31 mouse cellular contexts compared by ENCODE assay signal in genomic region chr19:8621098-8621497, GRCm38 (mm10). TPM values are rescaled to one million over a fixed set of nuclear protein-coding genes. Genes with fewer than 3 reads are reported as not detected.
DNase-seq lines count a peak whose midpoint lies in the region; ATAC-seq and TF ChIP-seq lines count a peak whose summit lies in the region.
"Had no signal": no experiment of that assay in that cellular context is flagged by ENCODE, and none has a peak within 500 bp of the region (broad histone marks: within the 10 kb centered on the region; RNA-seq: fewer than 3 reads in every experiment).

No protein-coding gene starts in this region.

- no peaks in the 10 kb centered on the region for H3K27me3 ChIP-seq in intestine, postnatal 0 days (replicated peaks; ENCODE audit: control insufficient read depth, insufficient read depth, low read length)
- no peaks in the 10 kb centered on the region for H3K27me3 ChIP-seq in intestine, embryonic 15.5 days (replicated peaks)
- H3K27me3 ChIP-seq in liver, postnatal 0 days (ENCODE audit: insufficient read depth, low read length), result no peaks in the 10 kb centered on the region
- H3K27me3 ChIP-seq: embryonic facial prominence, embryonic 13.5 days; hindbrain, embryonic 12.5 days; limb, embryonic 15.5 days; stomach, embryonic 15.5 days had no signal

- H3K9me3 ChIP-seq in intestine, postnatal 0 days (ENCODE audit: control insufficient read depth), result no peaks in the 10 kb centered on the region
- H3K9me3 ChIP-seq in intestine, embryonic 15.5 days, result no peaks in the 10 kb centered on the region
- no peaks in the 10 kb centered on the region for H3K9me3 ChIP-seq in liver, postnatal 0 days (ENCODE audit: low read length)
- H3K9me3 ChIP-seq: embryonic facial prominence, embryonic 13.5 days; hindbrain, embryonic 12.5 days; limb, embryonic 10.5 days; limb, embryonic 15.5 days; stomach, embryonic 15.5 days had no signal

- H3K36me3 ChIP-seq in intestine, postnatal 0 days (ENCODE audit: control insufficient read depth, insufficient read depth), result no peaks in the 10 kb centered on the region
- H3K36me3 ChIP-seq in intestine, embryonic 15.5 days, result no peaks in the 10 kb centered on the region
- H3K36me3 ChIP-seq in liver, postnatal 0 days (replicated peaks; ENCODE audit: insufficient read depth, low read length), result no peaks in the 10 kb centered on the region
- H3K36me3 ChIP-seq: embryonic facial prominence, embryonic 13.5 days; hindbrain, embryonic 12.5 days; limb, embryonic 10.5 days; limb, embryonic 15.5 days; stomach, embryonic 15.5 days had no signal

- no peak for ATAC-seq in intestine, postnatal 0 days
- no peak for ATAC-seq in intestine, embryonic 15.5 days
- no peak for ATAC-seq in liver, postnatal 0 days
- ATAC-seq: forebrain, embryonic 16.5 days; hindbrain, postnatal 0 days; intestine, embryonic 16.5 days had no signal

- H3K9ac ChIP-seq in intestine, postnatal 0 days (ENCODE audit: low read depth, low read length), result no peak overlapping the region
- H3K9ac ChIP-seq in intestine, embryonic 15.5 days, result no peak overlapping the region
- H3K9ac ChIP-seq in liver, postnatal 0 days (replicated peaks), result no peak overlapping the region
- H3K9ac ChIP-seq: embryonic facial prominence, embryonic 13.5 days; hindbrain, embryonic 12.5 days; limb, embryonic 15.5 days; stomach, embryonic 15.5 days had no signal

- no peaks in the 10 kb centered on the region for H3K4me1 ChIP-seq in intestine, postnatal 0 days (replicated peaks; ENCODE audit: control insufficient read depth, insufficient read depth, low read length)
- no peaks in the 10 kb centered on the region for H3K4me1 ChIP-seq in intestine, embryonic 15.5 days (replicated peaks)
- no peaks in the 10 kb centered on the region for H3K4me1 ChIP-seq in liver, postnatal 0 days (ENCODE audit: insufficient read depth)
- H3K4me1 ChIP-seq: embryonic facial prominence, embryonic 13.5 days; limb, embryonic 10.5 days; limb, embryonic 15.5 days; stomach, embryonic 15.5 days had no signal

- H3K27ac ChIP-seq in intestine, postnatal 0 days (ENCODE audit: low read depth, low read length), result no peak overlapping the region
- H3K27ac ChIP-seq in intestine, embryonic 15.5 days, result no peak overlapping the region
- H3K27ac ChIP-seq in liver, postnatal 0 days (ENCODE audit: low read depth), result no peak overlapping the region
- H3K27ac ChIP-seq: embryonic facial prominence, embryonic 13.5 days; gastrocnemius, adult 2 months; hindbrain, embryonic 12.5 days; hindbrain, postnatal 0 days; limb, embryonic 10.5 days; limb, embryonic 15.5 days; stomach, embryonic 15.5 days had no signal

- no peak overlapping the region for H3K4me3 ChIP-seq in intestine, postnatal 0 days (ENCODE audit: low read depth, low read length)
- no peak overlapping the region for H3K4me3 ChIP-seq in intestine, embryonic 15.5 days (replicated peaks)
- H3K4me3 ChIP-seq in liver, postnatal 0 days (ENCODE audit: low read depth, low read length), result no peak overlapping the region
- H3K4me3 ChIP-seq: embryonic facial prominence, embryonic 13.5 days; erythroblast, embryonic 14.5 days; gastrocnemius, adult 2 months; hindbrain, embryonic 12.5 days; limb, embryonic 10.5 days; limb, embryonic 15.5 days; stomach, embryonic 15.5 days had no signal

- no peak overlapping the region for H3K4me2 ChIP-seq in intestine, postnatal 0 days (replicated peaks; ENCODE audit: low read depth)
- H3K4me2 ChIP-seq in intestine, embryonic 15.5 days (replicated peaks), result no peak overlapping the region
- no peak overlapping the region for H3K4me2 ChIP-seq in liver, postnatal 0 days (ENCODE audit: low read depth, low read length)
- H3K4me2 ChIP-seq: embryonic facial prominence, embryonic 13.5 days; heart, embryonic 11.5 days; hindbrain, embryonic 12.5 days; limb, embryonic 15.5 days; stomach, embryonic 15.5 days had no signal

- DNase-seq in kidney, postnatal 25 days, result peak; percentile 52 to 65
- DNase-seq in kidney, adult 11 months, result no peak
- peak; percentile 34 for DNase-seq in thymus, postnatal 4 days
- DNase-seq in thymus, postnatal 25 days, result no peak
- DNase-seq in liver, postnatal 0 days, result no peak
- DNase-seq in spleen, postnatal 4 days (ENCODE audit: low spot score in 2 of 2), result no peak
- DNase-seq: adrenal gland, adult 8-10 months; cerebellum, adult 8-10 months; gastrocnemius, adult 2 months; gastrocnemius, postnatal 36 days; heart, adult 18-20 months; heart, postnatal 36 days; lung, adult 18-20 months; lung, postnatal 10 days; midbrain, embryonic 14.5 days; right cerebral cortex, postnatal 14 days had no signal

- peak; percentile 23; the same call in 1 of the 2 replicates for TF ChIP-seq CTCF in intestine, postnatal 0 days (IDR thresholded peaks at IDR 0.05; ENCODE audit: low read depth)
- TF ChIP-seq CTCF in liver, postnatal 0 days (IDR thresholded peaks at IDR 0.05; ENCODE audit: low read depth), result peak; percentile 48

- 87% methylated on average over 7 of the region's 7 CpGs for WGBS in intestine, postnatal 0 days
- 89% methylated on average over 7 of the region's 7 CpGs for WGBS in intestine, embryonic 15.5 days
- 89% methylated on average over 7 of the region's 7 CpGs for WGBS in liver, postnatal 0 days (ENCODE audit: insufficient replicate concordance)

- TF ChIP-seq EP300 in liver, postnatal 0 days (IDR thresholded peaks at IDR 0.05; ENCODE audit: low read depth), result no peak

RNA-seq across cellular contexts. Expression of gene Slc22a6, which starts 3.3 kb away (rescaled TPM):
- 0.03 and 0.10 TPM in 2 replicates for polyA plus RNA-seq in intestine, postnatal 0 days (2015; fragmentation: Nextera tagmentation; extraction: Ambion mirVana)
- 0.05 TPM in 1 of 2 replicates, not detected in the other for polyA plus RNA-seq in intestine, embryonic 15.5 days (2015; fragmentation: Nextera tagmentation; extraction: Ambion mirVana)
- polyA plus RNA-seq in liver, postnatal 0 days (2015; fragmentation: Nextera tagmentation; extraction: Ambion mirVana), result not detected in 2 replicates
- polyA plus RNA-seq: erythroblast, embryonic 14.5 days; heart, embryonic 11.5 days; heart, embryonic 16.5 days; intestine, embryonic 16.5 days; limb, embryonic 10.5 days; neural tube, embryonic 14.5 days; small intestine, adult 2 months; stomach, embryonic 15.5 days had no signal

RNA-seq across cellular contexts. Expression of gene Slc22a8, which starts 30.0 kb away (rescaled TPM):
- polyA plus RNA-seq in intestine, postnatal 0 days (2015; fragmentation: Nextera tagmentation; extraction: Ambion mirVana), result 0.05 and 0.13 TPM in 2 replicates
- 0.05 TPM in 1 of 2 replicates, not detected in the other for polyA plus RNA-seq in intestine, embryonic 15.5 days (2015; fragmentation: Nextera tagmentation; extraction: Ambion mirVana)
- 0.27 TPM in 2 replicates for polyA plus RNA-seq in liver, postnatal 0 days (2015; fragmentation: Nextera tagmentation; extraction: Ambion mirVana)
- polyA plus RNA-seq: embryonic facial prominence, embryonic 13.5 days; erythroblast, embryonic 14.5 days; limb, embryonic 10.5 days; small intestine, adult 2 months had no signal

RNA-seq across cellular contexts. Expression of gene Chrm1, which starts 42.5 kb away (rescaled TPM):
- polyA plus RNA-seq in intestine, postnatal 0 days (2015; fragmentation: Nextera tagmentation; extraction: Ambion mirVana), result 0.78 and 0.98 TPM in 2 replicates
- 0.64 and 1.1 TPM in 2 replicates for polyA plus RNA-seq in intestine, embryonic 15.5 days (2015; fragmentation: Nextera tagmentation; extraction: Ambion mirVana)
- polyA plus RNA-seq in liver, postnatal 0 days (2015; fragmentation: Nextera tagmentation; extraction: Ambion mirVana), result not detected in 2 replicates
- polyA plus RNA-seq: erythroblast, embryonic 14.5 days had no signal

Comparison
In these comparisons a context has a peak if more than half of its experiments do, and no peak if none do; other contexts are left out.
1. DNase-seq: peak in kidney, postnatal 25 days (2 of 2) and thymus, postnatal 4 days (single experiment); none in kidney, adult 11 months (single experiment), thymus, postnatal 25 days (single experiment), liver, postnatal 0 days (single experiment) and spleen, postnatal 4 days (0 of 2).